Mouse (Mus musculus): Measurements from ENCODE around the gene Smarcb1. TPM values are rescaled to one million over a fixed set of nuclear protein-coding genes. Genes with fewer than 3 reads are reported as not detected.
"Not testable (repeated sequence)": the region's sequence is repeated elsewhere in the genome, so short reads cannot be mapped to it uniquely, and the experiment has no call there.

Smarcb1 gene
- polyA plus RNA-seq, 1 experiment from 2014 or later: 140 TPM

DNA sequence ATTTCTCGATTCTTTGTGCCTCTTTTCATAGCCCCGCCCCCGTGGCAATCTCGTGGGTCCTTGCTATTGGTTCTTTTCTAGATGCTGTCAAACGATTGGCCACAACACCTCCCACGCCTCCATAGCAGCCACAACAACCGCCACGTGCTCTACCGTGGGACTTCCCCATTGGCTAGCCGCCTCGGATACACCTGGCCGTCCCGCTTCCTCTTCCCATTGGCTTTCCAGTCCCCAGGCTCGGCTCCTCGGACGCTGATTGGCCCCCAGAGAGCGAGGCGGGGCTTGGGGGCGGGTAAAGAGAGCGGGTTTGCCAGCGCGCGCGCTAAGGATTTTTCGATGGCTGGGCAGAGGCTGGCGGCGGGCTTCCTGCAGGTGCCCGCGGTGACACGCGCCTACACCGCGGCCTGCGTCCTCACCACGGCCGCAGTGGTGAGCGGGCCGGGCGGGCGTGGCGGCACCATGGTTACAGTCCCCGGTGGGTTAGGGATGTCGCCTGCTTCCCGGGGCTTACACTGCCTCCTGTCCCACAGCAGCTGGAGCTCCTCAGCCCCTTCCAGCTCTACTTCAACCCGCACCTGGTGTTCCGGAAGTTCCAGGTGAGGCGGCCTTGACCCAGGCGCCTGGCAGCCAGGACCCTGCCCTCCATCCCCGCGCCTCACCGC, 28.2 kb downstream of the Smarcb1 start, which contains the start of gene Derl3:
Gene Derl3 (plus strand): TSS at position 325 of the 662 bp plus-strand sequence.
- DNase-seq (ENCODE audit: low spot score): peak; percentile 96

DNA sequence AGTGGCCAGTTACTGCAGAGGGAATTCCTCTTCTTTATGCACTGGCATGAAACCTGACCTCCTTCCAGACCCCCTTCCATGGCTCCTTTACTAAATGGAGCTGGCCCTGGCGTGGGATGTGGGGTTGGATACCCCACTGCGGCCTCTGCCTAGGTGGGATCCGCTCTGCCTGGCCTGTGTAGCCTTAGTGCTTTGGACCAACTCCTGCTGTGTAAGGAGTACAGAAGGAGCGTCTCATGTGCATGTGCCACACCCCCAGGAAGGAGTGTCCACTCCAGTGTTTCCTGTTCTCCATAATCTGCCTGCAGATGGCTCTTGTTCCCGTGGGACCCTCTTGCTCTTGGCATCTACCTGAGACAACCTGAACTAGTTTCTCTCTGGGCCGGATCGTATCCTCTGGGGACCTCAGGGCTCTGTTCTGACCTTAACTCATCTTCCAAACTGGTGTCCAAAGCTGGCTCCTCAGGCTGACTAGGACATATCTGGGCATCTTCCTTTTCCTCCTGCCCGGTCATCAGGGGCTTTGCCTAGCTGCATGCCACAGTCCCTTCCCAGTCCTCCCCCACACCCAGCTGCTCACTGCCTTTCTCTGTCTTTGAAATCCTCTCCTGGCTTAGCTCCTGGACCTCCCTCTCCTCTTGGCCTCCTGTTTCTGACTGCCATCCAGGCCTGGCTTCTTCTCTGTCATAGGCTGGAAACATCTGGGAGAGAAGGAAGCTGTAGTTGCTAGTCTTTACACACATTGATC, 31.8 kb downstream of the Smarcb1 start:
- DNase-seq (ENCODE audit: low spot score): no peak

DNA sequence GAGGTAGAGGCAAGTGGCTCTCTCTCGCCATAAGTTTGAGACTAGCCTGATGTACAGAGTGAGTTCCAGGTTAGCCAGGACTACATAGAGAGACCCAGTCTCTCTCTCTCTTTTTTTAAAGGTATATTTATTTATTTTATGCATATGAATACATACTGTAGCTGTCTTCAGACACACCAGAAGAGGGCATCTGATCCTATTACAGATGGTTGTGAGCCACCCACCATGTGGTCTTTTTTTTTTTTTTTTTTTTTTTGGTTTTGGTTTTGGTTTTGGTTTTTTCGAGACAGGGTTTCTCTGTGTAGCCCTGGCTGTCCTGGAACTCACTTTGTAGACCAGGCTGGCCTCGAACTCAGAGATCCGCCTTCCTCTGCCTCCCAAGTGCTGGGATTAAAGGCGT, 33.9 kb downstream of the Smarcb1 start:
- not testable (repeated sequence) for DNase-seq (ENCODE audit: low spot score)

DNA sequence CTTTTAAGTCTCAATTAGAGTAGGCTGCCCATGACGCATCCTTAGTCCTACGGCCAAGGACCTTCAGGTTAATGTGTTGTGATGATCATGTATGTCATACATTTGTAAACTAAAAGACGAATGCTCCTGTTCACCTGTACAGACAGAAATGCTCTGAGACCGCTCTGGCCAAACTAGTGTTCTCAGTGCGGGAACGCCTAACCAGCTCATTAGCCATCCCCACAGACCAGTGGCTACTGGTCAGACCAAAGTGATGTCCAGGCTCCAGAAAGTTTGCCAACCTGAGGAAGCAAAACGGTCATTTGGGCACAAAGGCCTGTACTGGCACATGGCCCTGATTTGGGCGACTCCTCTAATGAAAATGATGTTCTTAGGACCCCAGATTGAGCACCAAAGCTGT, 36.7 kb downstream of the Smarcb1 start:
- DNase-seq (ENCODE audit: low spot score): no peak

DNA sequence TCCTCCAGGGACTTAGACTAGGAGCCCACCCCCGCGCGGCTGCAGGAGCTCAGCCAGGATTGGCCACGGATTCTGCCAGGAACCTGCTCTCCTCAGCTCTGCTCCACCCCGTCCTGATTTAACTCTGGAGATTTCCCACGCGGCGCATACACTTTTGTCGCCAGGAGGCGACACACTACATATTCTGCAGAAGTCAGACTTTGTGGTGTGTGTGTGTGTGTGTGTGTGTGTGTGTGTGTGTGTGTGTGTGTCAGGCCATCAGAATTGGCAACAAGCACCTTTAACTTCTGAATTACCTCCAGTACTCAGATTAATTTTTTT, 38.2 kb downstream of the Smarcb1 start:
- DNase-seq (ENCODE audit: low spot score): peak; percentile 67

DNA sequence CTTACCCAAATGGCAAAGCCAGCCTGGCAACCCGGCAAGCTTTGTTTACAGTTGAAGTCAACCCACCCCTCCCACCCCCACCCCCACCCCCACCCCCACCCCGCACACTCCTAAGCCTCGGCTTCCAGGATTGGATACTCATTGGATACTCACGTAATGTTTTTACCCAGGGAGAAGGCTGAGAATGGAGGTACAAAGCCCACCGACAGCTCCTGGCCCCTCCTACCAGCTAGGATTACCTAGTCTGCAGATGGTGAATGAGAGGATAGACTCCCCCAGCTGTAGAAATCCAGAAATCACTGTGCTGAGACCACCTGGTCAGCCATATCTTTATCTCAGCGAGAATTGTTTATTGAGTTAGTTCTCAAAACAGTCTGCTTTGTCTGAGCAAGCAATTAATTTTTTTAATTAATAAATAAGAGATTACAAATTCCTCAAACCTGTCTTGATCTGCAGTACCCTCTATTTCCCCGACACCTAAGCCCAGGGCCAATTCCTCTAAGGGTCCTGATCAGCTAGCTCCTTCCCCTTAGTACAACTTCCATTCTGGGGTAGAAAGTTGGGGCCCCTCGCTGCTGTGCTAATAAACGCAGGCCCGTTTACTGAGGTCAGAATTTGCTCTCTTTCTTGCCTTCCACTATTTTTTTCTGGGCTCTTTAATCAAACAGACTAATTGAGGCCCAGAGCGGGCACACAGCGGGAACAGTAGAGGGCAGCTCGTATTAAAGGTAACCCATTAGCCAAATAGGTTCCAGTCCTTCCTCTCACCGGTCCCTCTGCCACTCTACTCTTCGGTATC, 38.8 kb downstream of the Smarcb1 start:
- DNase-seq (ENCODE audit: low spot score): no peak

DNA sequence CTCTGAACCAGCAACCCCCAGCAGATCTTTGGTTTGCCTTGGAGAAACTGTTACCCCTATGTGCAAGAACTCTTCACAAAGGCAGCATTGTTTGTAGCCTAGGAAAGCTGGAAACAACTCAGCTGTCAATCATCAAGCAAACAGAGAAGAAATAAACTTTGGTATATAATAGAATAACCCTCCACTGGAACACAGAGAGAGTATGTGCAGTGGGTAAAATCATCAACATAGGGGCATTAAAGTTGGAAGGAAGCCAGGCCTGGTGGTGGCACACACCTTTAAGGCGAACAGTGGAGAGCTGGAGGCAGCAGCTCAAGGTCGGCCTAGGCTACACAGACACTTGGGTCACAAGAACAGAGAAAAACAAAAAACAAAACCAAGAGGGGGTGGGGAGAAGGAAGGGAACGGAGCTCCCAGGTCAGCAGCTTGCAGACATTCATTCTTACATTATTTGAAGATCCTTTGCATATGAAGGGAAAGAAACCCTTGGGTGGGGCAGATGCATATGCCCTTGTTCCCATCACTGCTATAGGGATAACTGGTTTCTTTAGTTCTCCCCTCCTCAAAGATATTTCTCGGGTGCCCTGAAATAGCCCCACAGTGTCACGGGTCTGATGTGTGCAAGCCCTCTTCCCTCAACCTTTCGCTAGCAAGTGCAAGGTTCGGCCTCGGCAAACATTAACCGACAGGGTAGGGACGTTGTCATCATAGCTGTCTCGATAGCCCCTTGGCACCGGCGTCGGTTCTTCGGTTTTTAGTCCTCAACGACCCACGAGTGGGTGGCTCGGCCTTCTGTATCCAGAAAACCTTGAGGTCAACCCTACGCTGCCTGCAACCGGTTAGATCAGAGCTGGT, 39.6 kb downstream of the Smarcb1 start:
- DNase-seq (ENCODE audit: low spot score): no peak

DNA sequence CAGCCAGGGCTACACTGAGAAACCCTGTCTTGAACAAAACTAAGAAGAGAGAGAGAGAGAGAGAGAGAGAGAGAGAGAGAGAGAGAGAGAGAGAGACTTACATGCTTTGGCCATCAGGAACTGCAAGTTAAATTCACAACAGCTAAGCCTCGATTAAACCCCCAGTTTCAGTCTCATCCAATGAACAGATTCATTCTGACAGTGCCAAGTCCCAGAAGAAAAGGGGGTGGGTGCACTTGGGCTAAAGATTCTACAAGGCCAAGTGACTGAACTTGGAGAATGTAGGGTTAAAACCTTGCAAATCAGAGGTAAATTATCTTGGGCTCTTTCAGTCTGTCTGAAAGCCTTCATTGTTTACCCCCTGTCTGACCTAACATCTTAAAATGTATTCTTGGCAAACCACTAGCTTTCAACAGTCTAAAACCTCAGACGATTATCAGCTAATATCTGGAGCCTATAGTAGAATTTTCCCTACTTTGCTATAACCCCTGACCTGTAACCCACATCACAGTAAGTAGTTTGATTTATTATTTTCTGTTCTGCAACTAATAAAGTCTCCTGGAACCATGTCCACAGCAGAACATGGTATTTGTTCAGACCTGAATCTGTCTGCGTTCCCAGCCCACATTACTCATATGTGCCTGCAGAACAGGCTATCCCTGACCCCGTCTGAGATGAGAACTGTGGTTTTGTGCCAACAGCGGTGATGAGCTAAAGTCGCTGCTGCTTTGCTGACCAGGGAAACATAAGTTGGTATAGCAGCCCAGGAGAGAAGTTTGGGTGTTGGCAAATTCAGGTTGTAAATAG, 40.4 kb downstream of the Smarcb1 start:
- DNase-seq (ENCODE audit: low spot score): no peak

DNA sequence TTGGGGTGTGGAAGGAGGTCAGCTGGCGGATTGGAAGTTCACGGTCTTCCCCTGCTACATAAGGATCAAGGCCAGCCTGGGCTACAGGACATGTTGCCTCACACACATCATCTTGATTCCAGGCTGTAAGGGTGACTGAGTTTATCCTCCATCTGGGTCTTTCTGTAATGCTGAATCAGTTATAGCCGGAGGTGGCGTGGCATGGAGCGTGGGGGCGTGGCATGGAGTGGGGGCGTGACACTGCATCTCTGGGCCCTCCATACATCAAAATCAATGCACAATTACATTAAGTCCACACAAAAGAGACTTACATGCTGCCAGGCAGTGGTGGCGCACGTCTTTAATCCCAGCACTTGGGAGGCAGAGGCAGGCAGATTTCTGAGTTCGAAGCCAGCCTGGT, 41.1 kb downstream of the Smarcb1 start:
- DNase-seq (ENCODE audit: low spot score): no peak

DNA sequence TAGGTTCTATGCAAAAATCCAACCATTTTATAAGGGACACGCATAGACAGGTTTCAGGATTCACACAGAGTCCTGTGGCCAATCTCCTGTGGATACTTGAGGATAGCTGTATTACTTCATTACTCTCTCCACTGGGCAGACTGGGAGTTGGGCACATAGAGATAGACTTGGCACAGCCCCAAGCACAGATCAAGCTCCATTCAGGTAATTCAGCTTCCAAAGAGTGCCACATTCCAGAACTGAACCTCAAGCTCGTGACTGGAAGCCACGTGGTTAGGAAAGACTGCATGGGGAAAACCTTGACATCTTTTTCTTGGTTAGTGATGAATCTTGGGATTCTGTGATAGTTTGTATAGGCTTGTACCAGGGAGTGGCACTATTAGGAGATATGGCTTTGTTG, 42.6 kb downstream of the Smarcb1 start:
- no peak for DNase-seq (ENCODE audit: low spot score)

DNA sequence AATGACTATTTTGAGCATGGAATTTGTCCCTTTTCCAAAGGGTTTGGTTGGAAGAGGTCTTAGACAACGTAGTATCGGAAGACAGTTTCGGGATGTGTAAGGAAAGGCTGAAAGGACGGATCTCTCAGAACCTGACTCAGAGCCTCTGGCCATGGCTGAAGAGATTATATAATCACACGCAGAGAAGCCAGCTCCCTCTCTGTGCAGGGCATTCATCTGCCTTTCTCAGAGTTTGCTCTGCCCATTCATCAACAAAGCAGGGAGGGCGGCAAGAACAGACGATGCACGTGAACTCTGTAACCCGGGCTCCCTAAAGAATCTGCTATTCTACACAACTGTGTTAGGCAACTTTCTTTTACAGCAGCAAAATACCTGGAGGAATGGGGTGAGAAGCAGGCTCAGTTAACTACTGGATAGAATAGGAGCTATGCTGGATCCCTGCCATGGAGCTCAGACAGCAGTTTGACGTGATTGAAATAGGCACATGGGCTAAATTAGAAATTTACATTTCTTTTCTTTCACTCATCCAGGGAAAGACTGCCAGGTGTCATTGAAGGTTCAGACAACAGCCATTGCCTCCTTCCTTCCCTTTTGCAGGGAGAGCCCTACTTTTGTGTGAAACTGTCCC, 47.8 kb downstream of the Smarcb1 start:
- no peak for DNase-seq (ENCODE audit: low spot score)

DNA sequence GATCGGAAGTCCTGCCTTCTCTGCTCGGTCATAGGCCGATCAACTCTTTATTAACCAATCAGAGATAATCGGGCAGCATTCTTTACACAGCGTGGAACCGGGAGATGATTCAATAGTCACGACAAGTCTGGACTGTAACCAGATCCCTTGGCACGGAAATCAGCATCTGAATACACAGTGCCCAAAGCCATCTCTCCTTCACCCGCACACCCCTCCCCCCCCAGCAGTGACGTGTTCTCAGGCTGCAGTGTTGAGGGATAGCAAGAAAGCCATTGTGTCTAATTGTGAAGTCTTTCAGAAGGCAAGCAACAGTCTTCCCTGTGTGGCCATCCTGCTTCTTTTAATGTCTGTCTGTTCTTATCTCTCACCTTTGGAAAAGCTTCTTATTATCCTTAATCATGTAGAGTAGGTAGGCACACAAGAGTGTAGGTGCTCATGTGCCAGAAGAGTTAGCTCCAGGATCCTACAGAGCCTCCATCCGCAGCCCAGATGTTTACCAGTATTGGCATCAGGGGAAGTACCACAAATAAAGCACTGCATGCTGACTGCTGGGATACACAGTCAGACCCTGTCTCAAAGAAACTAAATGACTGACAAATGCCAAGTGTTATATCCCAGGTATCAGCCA, 48.4 kb downstream of the Smarcb1 start:
- DNase-seq (ENCODE audit: low spot score): no peak

DNA sequence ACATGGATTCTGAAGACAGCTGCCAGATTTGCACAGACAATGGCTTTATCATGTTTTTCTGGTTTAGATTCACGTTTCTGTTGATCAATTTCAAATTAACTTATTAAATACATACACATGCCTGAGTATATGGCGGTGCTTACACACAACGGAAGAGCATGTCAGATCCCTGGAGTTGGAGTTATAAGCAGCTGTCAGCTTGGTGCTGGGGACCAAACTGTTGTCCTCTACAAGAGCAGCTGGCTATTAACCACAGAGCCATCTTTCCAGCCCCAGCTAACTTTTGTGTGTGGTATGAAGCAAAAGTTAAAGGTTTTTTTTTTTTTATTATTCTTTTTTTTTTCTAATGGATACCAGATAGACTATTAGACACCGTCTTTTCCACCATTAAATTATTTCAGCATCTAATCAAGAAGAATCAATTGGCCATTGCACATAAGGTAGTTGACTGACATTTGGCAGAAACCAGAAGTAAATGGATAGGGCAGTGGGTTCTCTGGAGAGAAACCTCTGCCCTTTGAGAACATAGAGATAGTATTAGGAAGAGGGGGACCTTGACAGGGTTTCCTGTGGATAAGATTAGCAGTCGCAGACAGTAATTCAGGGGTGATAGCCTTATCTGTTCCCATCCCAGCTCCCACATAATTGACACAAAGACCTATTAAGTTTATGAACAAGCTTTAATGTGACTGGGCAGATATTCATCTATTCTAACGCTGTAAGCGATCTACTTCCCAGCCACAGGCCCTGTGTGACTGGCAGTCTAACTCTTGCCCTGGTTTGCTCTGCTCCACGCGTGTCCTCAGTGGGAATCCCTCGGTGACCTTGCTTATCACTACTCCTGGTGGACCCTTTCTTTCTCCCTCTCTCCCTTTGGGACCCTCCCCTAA, 49.1 kb downstream of the Smarcb1 start:
- no peak for DNase-seq (ENCODE audit: low spot score)

DNA sequence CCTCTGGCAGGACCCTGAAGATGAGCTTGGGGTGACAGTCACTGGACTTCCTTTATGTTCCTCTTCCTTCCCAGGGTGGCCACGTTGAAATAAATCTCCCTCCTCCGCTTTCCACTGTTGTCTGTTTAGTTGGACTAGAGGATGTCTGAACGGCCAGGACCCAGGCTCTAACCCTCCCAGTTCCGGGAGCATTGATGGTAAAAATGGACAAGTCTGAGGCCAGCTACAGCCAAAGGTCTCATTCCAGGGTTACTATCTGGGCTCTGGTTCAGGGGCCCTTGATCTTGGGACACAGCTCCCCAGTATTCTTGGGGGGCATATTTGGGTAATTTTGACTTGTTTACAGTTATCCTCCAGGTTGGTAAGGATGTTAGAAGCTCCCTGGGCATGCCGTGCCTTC, 59.8 kb downstream of the Smarcb1 start:
- DNase-seq (ENCODE audit: low spot score): no peak

DNA sequence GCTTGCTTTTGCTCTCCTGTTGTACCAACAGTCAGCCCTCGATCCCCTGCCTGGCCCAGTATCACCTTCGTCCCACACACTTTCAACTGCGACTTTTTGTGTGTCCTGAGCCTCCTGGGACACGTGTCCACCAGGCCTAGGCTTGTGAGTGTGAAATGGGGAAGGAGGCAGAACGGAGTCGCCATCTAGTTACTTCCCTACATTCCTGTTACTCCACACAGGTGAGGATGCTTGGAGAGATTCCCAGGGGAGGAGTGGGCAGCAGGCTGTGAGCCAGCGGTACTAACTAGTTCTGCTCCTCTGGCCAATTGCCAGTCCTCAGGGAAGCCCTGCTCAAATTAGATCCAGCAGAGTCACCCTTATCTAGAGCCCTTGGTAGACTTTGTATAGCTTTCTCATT, 60.7 kb downstream of the Smarcb1 start:
- peak; percentile 14 for DNase-seq (ENCODE audit: low spot score)

DNA sequence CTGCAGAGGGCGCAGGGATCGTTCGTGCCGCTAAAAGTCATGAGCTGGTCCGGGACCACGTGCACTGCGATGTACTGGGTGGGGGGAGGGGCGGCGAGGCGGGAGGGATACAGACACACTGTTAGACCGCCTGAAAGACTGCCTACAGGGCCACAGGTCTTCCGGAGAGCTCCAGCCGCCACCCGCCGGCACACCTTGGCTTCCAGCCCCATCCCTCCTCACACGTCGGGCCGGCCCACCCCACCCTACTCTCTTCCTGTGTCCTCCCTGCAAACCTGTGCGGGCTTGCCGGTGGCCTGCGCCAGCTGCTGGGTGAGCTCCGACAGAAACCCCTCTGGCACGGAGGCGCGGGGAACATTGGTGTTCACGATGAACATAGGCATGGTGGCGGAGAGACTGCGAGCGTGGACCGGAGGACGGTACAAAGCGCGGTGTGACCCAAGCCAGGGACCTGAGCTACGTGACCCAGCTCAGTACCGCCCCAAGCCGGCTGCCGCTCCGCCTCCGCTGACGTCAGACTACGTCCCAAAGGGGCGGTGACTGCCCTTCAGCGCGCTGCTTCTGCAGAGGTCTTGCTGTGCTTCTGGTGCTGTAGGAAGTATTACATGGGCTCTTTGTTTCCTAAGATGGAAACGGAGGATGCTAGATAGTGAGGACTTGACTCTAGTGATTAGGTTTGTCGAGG, 61.5 kb downstream of the Smarcb1 start, which contains the start of gene Mif:
Gene Mif (minus strand): TSS at position 455 of the 685 bp plus-strand sequence.
- DNase-seq (ENCODE audit: low spot score): peak; percentile 93

DNA sequence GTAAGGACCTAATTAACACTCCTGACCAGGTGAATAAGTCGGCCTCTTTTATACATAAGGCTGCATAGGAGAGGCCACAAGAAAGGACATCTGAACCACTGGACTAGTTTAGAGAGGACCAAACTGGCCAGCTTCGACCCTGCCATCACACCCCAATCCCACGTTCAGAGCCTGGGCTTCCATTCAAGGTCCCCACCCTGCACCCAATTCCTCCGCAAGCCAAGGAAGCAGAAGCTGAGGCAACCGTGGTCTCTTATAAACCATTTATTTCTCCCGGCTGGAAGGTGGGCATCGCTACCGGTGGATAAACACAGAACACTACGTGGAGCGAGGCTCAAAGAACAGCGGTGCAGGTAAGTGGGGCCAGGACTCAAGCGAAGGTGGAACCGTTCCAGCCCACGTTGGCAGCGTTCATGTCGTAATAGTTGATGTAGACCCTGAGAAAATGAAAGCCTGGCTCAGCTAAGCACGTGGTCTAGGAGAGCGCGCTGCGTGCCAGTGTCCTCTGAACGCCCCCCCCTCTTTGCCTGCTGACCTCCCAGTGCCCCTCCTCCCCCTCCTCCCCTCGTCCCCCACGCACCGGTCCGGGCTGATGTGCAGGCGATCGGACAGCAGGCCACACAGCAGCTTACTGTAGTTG, 62.2 kb downstream of the Smarcb1 start:
- DNase-seq (ENCODE audit: low spot score): peak; percentile 38
